Mouse (Mus musculus) lung, postnatal 10 days (tissue): ENCODE measurements at regions not wholly inside any gene's neighbourhood (a gene's known extent, or its start where the extent isn't known, plus 50 kb on each side); places are given as distances from the start of the nearest gene placed in this dataset.

Source experiments
- DNase-seq: peaks from one replicate; pipeline ENCODE4 v3.0.0; 2021

DNA sequence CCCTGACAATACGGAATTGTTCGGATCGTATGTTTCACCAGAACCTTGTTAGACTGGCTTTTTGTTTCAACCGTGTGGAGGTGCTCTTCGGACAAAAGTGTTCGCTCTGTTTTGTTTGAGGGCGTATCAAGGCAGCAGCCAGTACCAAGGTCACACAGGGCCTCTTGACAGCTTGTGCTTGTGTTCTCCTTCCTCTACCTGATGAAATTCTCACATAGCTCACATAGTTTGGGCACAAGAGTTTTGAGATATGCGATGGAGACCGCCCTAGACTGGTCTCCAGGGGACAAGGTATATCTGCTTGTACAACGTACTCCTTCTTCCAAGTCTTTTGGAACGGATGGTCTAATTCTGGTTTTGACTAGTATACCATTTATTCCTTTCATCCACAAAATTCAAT, 70.9 kb upstream of the Hmga2 start:
- DNase-seq: peak; percentile 7

DNA sequence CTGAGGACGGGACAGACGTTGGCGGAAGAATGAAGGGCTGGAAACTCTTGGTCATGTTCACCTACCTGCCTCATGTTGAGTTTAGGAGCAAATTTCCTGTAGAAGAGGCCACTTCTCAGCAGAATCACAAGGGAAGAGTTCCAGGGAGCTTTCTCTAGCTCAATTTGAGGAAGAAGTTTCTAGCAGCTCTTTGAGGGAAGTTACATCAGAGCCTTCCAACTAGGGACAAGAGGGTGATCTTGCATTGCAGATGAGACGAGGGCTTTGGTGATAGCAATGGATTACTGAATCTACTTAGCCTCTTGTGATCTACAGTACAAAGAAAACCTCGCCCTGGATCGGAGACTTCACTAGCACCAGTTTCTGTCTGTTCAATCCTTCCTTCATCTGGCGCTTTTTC, 65.3 kb upstream of the Hmga2 start:
- DNase-seq: no peak

DNA sequence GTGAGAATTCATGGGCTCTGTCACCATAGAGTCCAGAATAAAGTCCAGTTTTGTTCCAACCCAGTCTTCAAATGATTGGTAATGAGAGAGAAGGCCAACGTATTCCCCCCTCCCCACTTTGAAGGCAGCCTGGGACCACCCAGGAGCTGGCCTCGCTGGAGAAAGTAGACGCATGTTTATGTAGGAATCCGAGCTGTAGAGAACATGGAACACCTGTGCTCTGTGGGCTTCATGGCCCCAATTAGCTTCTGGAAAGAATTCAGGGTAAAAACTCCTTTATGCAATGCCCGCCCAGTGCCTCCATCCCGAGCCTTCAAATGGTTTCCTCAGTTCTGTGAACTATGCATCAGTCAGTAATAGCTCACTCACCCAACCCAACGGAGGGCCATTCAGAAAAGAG, 62.3 kb upstream of the Hmga2 start:
- no peak for DNase-seq

DNA sequence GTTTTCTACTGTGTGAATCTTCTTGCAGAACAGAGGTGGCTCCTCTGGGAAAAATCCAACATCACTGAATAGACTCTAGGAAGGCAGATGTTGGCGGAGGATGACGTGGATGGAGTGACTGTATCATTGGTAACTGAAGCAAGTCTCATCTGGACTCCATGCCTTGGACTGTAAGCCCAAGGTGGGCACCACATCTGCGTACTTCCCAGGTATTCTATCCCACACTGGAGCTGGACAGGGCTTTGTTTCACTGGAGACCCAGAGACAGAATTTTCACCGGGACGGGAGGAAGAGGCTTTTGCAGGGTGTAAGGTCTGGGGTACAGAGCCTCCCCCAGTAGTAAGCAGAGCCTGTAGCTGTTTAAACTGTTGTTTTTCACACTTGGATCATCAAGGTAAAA, 52.1 kb upstream of the Hmga2 start:
- DNase-seq: no peak

DNA sequence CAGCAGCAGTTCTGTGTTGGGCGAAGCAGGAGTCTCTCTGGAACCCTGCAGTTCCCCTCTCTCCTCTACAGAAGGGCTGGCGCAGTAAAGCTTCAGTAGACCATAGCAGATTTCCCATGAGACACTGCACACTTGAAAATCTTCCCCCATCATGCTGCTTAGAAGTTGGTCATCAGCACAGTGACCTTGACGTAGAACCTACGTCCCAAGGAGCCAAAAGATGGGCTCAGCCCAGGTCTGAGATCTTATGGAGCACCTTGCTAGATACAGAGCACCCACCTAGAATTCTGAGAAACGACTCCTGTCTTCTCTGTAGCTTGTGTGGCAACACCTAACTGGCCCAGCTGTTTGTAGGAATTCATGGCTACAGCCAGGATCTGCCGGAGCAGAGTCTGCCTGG, 51.7 kb upstream of the Hmga2 start:
- no peak for DNase-seq

DNA sequence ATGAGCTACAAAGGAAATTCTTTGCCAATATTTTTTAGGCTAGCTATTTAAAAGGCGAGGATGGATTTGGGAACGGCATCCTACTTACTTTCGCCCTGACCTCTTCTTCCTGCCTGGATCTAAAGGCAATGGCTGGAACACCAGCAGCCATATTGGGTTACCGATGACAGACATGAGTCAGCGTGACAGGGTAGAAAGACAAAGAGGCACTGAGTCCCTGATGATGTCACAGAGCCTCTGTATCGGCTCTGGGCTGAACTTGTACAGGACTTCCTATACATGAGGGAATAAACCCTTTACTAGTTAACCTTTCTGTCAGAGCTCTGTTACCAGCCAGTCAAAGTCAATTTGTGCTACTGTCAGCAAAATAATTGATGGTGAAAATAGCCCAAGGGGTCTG, 50.7 kb upstream of the Hmga2 start:
- DNase-seq: no peak
